Mouse (Mus musculus): ENCODE measurements around the gene Trappc6b. TPM values are rescaled to one million over a fixed set of nuclear protein-coding genes. Genes with fewer than 3 reads are reported as not detected.
A peak's percentile ranks its signal among the peaks of the same experiment; 100 is the strongest.

The Trappc6b gene
- polyA plus RNA-seq, 1 experiment from 2014 or later: 161 TPM

DNA sequence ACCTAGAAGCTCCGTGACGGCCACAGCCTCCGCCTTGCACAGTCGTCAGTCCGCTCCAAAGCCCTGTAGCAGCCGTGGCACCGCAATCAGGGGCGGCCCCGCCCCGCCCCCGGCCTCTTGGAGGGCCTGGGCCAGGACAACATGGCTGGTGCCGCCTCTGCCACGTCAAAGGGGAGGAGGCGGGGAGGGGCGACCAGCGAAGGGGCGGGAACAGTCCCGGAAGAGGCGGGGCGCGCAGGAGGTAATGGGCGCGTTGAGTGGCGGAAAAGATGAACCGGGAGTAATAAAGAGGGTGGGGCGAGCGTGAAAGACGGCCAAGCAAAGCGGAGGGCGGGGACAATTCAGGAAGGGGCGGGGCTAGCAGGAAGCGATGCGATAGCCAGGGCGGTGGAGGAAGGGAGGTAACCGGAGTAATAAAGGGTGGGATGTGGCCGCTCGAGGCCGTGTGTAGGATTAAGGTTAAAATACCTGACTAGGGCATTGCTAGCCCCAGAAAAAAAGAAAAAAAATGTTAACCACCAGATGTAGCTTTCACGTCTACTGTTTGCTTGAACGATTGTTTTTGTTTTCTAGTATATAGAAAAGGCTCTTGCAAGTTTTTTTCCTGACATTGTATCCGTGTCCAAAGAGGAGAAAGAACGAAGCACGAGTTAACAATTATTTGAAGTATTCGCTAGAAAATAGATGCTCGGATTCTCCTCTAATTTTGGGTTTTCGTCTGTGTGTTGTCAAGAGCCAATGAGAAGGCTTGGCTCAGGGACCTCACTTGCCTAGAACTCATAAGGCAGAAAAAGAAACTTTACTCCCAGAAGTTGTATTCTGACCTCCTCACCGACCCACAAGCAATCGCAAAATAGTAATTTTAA lies 49.2 kb downstream of the Trappc6b start, which contains the start of gene Sec23a:
TSS of gene Sec23a (minus strand) at position 174 of the 866 bp plus-strand sequence.
- Histone ChIP-seq H3K9ac (peak within 1 kb of the TSS; percentile 88), H3K4me2 (peak within 1 kb of the TSS; percentile 74), H3K9me3 (no peaks in the 10 kb centered on the region), H3K27me3 (no peaks in the 10 kb centered on the region), H3K36me3 (peaks cover 5% of the 10 kb centered on the region), H3K4me1 (replicated peaks) (peaks cover 32% of the 10 kb centered on the region), H3K4me3 (peak within 1 kb of the TSS; percentile 74), H3K27ac (replicated peaks) (peak within 1 kb of the TSS; percentile 89)
- ATAC-seq (ENCODE audit: low read depth): peak; percentile 97
- under 1% methylated on average over 48 of the region's 48 CpGs for whole genome bisulfite sequencing

DNA sequence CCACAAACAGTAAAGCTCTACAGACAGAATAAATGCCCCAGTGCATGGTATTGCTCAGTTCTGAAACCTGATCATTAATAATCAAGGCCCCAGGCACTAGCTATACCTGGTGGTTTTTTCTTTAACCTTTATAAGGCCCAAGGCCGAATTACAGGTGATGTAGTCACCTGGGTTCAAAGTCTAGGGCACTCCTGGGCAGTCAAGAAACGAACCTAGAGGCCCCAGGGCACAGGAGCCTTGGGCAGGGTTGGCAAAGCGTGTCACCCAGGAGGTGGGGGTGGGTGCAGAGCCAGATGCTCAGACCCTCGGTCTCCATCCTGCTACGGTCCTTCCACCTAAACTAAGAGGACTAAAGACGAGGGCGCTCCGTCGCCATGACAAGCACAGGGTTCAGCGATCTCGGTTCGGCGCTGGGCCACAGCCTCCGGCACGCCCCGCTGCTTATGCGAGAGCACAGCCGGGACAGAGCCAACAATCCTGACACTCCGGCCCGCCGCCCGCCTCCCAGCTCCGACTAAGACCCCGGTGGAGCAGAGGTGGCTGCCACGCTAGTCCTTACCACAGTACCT lies 49.9 kb downstream of the Trappc6b start:
- peak overlapping the region; percentile 74 for H3K4me3 ChIP-seq
- peaks cover 32% of the 10 kb centered on the region for H3K4me1 ChIP-seq (replicated peaks)
- peaks cover 10% of the 10 kb centered on the region for H3K36me3 ChIP-seq
- no peak for ATAC-seq (ENCODE audit: low read depth)
- H3K27me3 ChIP-seq: no peaks in the 10 kb centered on the region
- 1% methylated on average over 25 of the region's 25 CpGs for WGBS
- H3K9me3 ChIP-seq: no peaks in the 10 kb centered on the region
- H3K4me2 ChIP-seq: peak overlapping the region; percentile 74
- peak overlapping the region; percentile 89 for H3K27ac ChIP-seq (replicated peaks)
- H3K9ac ChIP-seq: peak overlapping the region; percentile 88

DNA sequence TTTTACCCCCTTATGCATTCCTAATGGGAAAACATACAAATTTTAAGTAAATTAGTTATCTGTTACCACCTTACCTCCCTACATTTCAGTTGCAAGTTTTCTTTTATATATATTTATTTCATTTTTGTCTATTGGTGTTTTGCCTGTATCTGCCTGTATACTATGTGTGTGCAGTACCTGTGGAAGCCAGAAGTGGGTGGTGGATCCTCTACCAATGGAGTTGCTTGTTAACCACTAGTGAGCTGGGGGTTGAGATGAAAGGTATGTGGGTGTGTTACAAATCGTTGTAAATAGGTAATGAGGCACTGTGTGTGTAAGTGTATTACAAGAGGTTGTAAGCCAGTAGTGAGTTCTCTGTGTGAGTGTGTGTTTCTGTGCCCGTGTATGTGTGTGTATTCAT lies 50.8 kb downstream of the Trappc6b start:
- no peaks in the 10 kb centered on the region for H3K9me3 ChIP-seq
- H3K9ac ChIP-seq: 0 out of 2 replicates have a peak overlapping the region, but pooled peaks have one; percentile 88
- WGBS: 69% methylated on average over 2 of the region's 2 CpGs
- no peak for ATAC-seq (ENCODE audit: low read depth)
- H3K4me3 ChIP-seq: peak overlapping the region; percentile 74
- peaks cover 19% of the 10 kb centered on the region for H3K36me3 ChIP-seq
- peaks cover 32% of the 10 kb centered on the region for H3K4me1 ChIP-seq (replicated peaks)
- H3K27me3 ChIP-seq: no peaks in the 10 kb centered on the region
- H3K27ac ChIP-seq (replicated peaks): no peak overlapping the region
- H3K4me2 ChIP-seq: peak overlapping the region; percentile 74

Other genes with a start within 250 kb of the Trappc6b start
- 101 and 110 TPM in 2 replicates for gene Sec23a, start 49.5 kb downstream of the Trappc6b start, polyA plus RNA-seq (2015; fragmentation: Nextera tagmentation; extraction: Ambion mirVana)
- gene Gemin2, start 48.1 kb downstream of the Trappc6b start, polyA plus RNA-seq (2015; fragmentation: Nextera tagmentation; extraction: Ambion mirVana): 15.6 and 19.6 TPM in 2 replicates
- 83.2 and 95.0 TPM in 2 replicates for gene Pnn, start 5.4 kb upstream of the Trappc6b start, polyA plus RNA-seq (2015; fragmentation: Nextera tagmentation; extraction: Ambion mirVana)
- 46.2 and 46.3 TPM in 2 replicates for gene Mia2, start 34.3 kb upstream of the Trappc6b start, polyA plus RNA-seq (2015; fragmentation: Nextera tagmentation; extraction: Ambion mirVana)
- 8.6 and 8.8 TPM in 2 replicates for gene Fbxo33, start 158.3 kb upstream of the Trappc6b start, polyA plus RNA-seq (2015; fragmentation: Nextera tagmentation; extraction: Ambion mirVana)

Data from neural tube, embryonic 13.5 days (tissue).